Comparison of ENCODE assay signal across 8 mouse cellular contexts in the genomic region with DNA sequence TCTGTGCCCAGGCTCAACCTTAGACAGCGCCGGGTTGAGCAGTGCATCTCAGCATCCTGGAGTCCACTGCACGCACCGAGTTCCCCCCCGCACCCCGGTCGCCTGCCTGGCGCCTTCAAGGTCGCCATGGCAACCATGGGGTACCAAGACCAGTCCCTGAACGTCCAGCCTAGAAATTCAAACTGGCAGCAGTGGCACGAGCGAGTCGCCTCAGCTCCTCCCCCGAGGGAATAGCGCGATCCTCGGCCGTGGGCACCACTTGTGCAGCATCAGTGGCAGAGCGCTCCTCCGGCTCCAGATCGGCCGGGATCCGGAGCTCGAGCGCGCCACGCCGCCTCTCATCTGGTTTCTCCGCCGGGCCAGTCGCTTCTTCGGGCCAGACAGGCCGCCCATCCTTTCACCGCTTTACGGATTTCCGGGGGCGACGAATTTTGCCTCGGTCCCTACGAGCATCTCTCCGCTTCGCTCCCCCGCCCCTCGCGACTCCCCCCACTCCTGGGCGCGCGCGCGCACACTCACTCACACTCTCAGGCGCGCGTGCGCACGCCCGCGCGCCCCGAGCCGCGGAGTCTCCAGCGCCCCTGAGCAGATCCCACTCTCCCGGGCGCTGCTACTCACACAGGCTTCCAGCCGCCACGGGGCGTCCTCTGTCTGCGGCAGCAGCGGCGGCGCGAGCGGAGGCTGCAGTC. TPM values are rescaled to one million over a fixed set of nuclear protein-coding genes. Genes with fewer than 3 reads are reported as not detected.
DNase-seq lines count a peak whose midpoint lies in the region; ATAC-seq and TF ChIP-seq lines count a peak whose summit lies in the region.

A gene (plus strand): TSS at position 542 of the 689 bp plus-strand sequence.

- H3K36me3 ChIP-seq in spleen, adult 2 months (ENCODE audit: control insufficient read depth, insufficient read depth, low read length): no peaks in the 10 kb centered on the region
- no peaks in the 10 kb centered on the region for H3K36me3 ChIP-seq in embryonic facial prominence, embryonic 11.5 days (replicated peaks; ENCODE audit: control insufficient read depth, insufficient read depth, low read depth, low read length)
- H3K36me3 ChIP-seq in heart, adult 2 months (ENCODE audit: control insufficient read depth, insufficient read depth, low read length): no peaks in the 10 kb centered on the region
- no peaks in the 10 kb centered on the region for H3K36me3 ChIP-seq in kidney, postnatal 0 days (ENCODE audit: insufficient read depth, low read length)
- H3K36me3 ChIP-seq in liver, embryonic 11.5 days (ENCODE audit: control insufficient read depth, insufficient read depth, low read length): no peaks in the 10 kb centered on the region
- no peaks in the 10 kb centered on the region for H3K36me3 ChIP-seq in neural tube, embryonic 15.5 days

- H3K9ac ChIP-seq in embryonic facial prominence, embryonic 11.5 days (replicated peaks; ENCODE audit: low read length): peak within 1 kb of the TSS; percentile 67
- H3K9ac ChIP-seq in heart, adult 2 months (ENCODE audit: low read depth, low read length): peak within 1 kb of the TSS; percentile 64
- peak within 1 kb of the TSS; percentile 52 for H3K9ac ChIP-seq in kidney, postnatal 0 days (ENCODE audit: low read depth, low read length)
- 0 out of 2 replicates have a peak within 1 kb of the TSS, but pooled peaks have one; percentile 17 for H3K9ac ChIP-seq in liver, embryonic 11.5 days (ENCODE audit: low read depth, low read length)
- H3K9ac ChIP-seq in neural tube, embryonic 15.5 days (replicated peaks): peak within 1 kb of the TSS; percentile 94

- TF ChIP-seq CTCF in spleen, adult 2 months (IDR thresholded peaks at IDR 0.05; ENCODE audit: extremely low read depth, insufficient read depth, insufficient read length, insufficient replicate concordance): no peak
- TF ChIP-seq CTCF in heart, adult 2 months (IDR thresholded peaks at IDR 0.05): peak; percentile 22
- peak; percentile 38 for TF ChIP-seq CTCF in kidney, postnatal 0 days (IDR thresholded peaks at IDR 0.05; ENCODE audit: low read depth)

- no peak for TF ChIP-seq EP300 in heart, adult 2 months (IDR thresholded peaks at IDR 0.05; ENCODE audit: insufficient read depth, low read depth, low read length)

- H3K4me3 ChIP-seq in spleen, adult 2 months (ENCODE audit: extremely low read depth, insufficient read depth, insufficient read length): peak within 1 kb of the TSS; percentile 18; the same call in 1 of the 2 replicates
- H3K4me3 ChIP-seq in embryonic facial prominence, embryonic 11.5 days (ENCODE audit: low read depth, low read length): peak within 1 kb of the TSS; percentile 76
- H3K4me3 ChIP-seq in heart, adult 2 months: peak within 1 kb of the TSS; percentile 49
- H3K4me3 ChIP-seq in kidney, postnatal 0 days (replicated peaks; ENCODE audit: low read depth, low read length): peak within 1 kb of the TSS; percentile 68
- peak within 1 kb of the TSS; percentile 53 for H3K4me3 ChIP-seq in liver, embryonic 11.5 days (ENCODE audit: low read depth, low read length)
- peak within 1 kb of the TSS; percentile 88 for H3K4me3 ChIP-seq in neural tube, embryonic 15.5 days (replicated peaks)

- H3K79me2 ChIP-seq in heart, adult 2 months (replicated peaks; ENCODE audit: control insufficient read depth, insufficient read depth, low read length): no peaks in the 10 kb centered on the region

- no peak within 1 kb of the TSS for H3K27ac ChIP-seq in spleen, adult 2 months (ENCODE audit: insufficient read depth, low read length)
- peak within 1 kb of the TSS; percentile 66 for H3K27ac ChIP-seq in embryonic facial prominence, embryonic 11.5 days (replicated peaks; ENCODE audit: low read depth, low read length)
- H3K27ac ChIP-seq in heart, adult 2 months: no peak within 1 kb of the TSS
- H3K27ac ChIP-seq in kidney, postnatal 0 days: no peak within 1 kb of the TSS
- no peak within 1 kb of the TSS for H3K27ac ChIP-seq in liver, embryonic 11.5 days (ENCODE audit: low read depth, low read length)
- peak within 1 kb of the TSS; percentile 94 for H3K27ac ChIP-seq in neural tube, embryonic 15.5 days (replicated peaks)

- H3K9me3 ChIP-seq in embryonic facial prominence, embryonic 11.5 days (replicated peaks; ENCODE audit: control insufficient read depth, low read length): no peaks in the 10 kb centered on the region
- H3K9me3 ChIP-seq in kidney, postnatal 0 days (replicated peaks; ENCODE audit: low read length): no peaks in the 10 kb centered on the region
- H3K9me3 ChIP-seq in liver, embryonic 11.5 days (ENCODE audit: control insufficient read depth, low read length): no peaks in the 10 kb centered on the region
- no peaks in the 10 kb centered on the region for H3K9me3 ChIP-seq in neural tube, embryonic 15.5 days (replicated peaks)

- peak; percentile 87 for ATAC-seq in embryonic facial prominence, embryonic 11.5 days (replicated peaks; ENCODE audit: insufficient number of reproducible peaks, low FRiP score, low TSS enrichment, low read depth)
- peak; percentile 71 for ATAC-seq in kidney, postnatal 0 days (replicated peaks; ENCODE audit: low FRiP score, low read depth)
- ATAC-seq in liver, embryonic 11.5 days (replicated peaks; ENCODE audit: low FRiP score): peak; percentile 39
- peak; percentile 92 for ATAC-seq in neural tube, embryonic 15.5 days (ENCODE audit: low FRiP score)

- DNase-seq in spleen, adult 2 months (ENCODE audit: low read depth in 1 of 2, low spot score in 2 of 2): no peak
- no peak for DNase-seq in spleen, postnatal 36 days (ENCODE audit: low spot score in 2 of 2)
- DNase-seq in embryonic facial prominence, embryonic 11.5 days (ENCODE audit: low spot score): peak; percentile 92
- peak; percentile 47 to 58 for DNase-seq in heart, adult 2 months
- DNase-seq in kidney, postnatal 0 days (ENCODE audit: low spot score): peak; percentile 87
- DNase-seq in liver, embryonic 11.5 days (ENCODE audit: low spot score): peak; percentile 67
- DNase-seq in thymus, postnatal 25 days: peak; percentile 14

- peaks cover 9% of the 10 kb centered on the region for H3K4me1 ChIP-seq in spleen, adult 2 months (ENCODE audit: control insufficient read depth, insufficient read depth, insufficient read length)
- no peaks in the 10 kb centered on the region for H3K4me1 ChIP-seq in embryonic facial prominence, embryonic 11.5 days (ENCODE audit: control insufficient read depth, insufficient read depth, low read length)
- H3K4me1 ChIP-seq in heart, adult 2 months (ENCODE audit: control insufficient read depth, insufficient read depth, low read length): no peaks in the 10 kb centered on the region
- H3K4me1 ChIP-seq in kidney, postnatal 0 days (replicated peaks; ENCODE audit: insufficient read depth, low read length): no peaks in the 10 kb centered on the region; the same call in 1 of the 2 replicates
- no peaks in the 10 kb centered on the region for H3K4me1 ChIP-seq in liver, embryonic 11.5 days (replicated peaks; ENCODE audit: control insufficient read depth, insufficient read depth, low read length)
- H3K4me1 ChIP-seq in neural tube, embryonic 15.5 days: peaks cover 40% of the 10 kb centered on the region

- H3K27me3 ChIP-seq in spleen, adult 2 months (ENCODE audit: control insufficient read depth, insufficient read depth, low read length): peaks cover 13% of the 10 kb centered on the region
- no peaks in the 10 kb centered on the region for H3K27me3 ChIP-seq in embryonic facial prominence, embryonic 11.5 days (ENCODE audit: control insufficient read depth, insufficient read depth, low read length)
- H3K27me3 ChIP-seq in heart, adult 2 months (ENCODE audit: control insufficient read depth, insufficient read depth, low read length): peaks cover 13% of the 10 kb centered on the region
- H3K27me3 ChIP-seq in kidney, postnatal 0 days (ENCODE audit: insufficient read depth, low read length): 0 out of 2 replicates have a peak, but pooled peaks cover 7% of the 10 kb centered on the region
- H3K27me3 ChIP-seq in liver, embryonic 11.5 days (replicated peaks; ENCODE audit: control insufficient read depth, insufficient read depth, low read length): peaks cover 42% of the 10 kb centered on the region
- H3K27me3 ChIP-seq in neural tube, embryonic 15.5 days (replicated peaks): no peaks in the 10 kb centered on the region

- TF ChIP-seq POLR2A in spleen, adult 2 months (IDR thresholded peaks at IDR 0.05; ENCODE audit: low read depth, low read length): no peak
- TF ChIP-seq POLR2A in heart, adult 2 months (IDR thresholded peaks at IDR 0.05; ENCODE audit: insufficient read depth, low read depth, low read length): no peak

- intact Hi-C loops in heart, adult 2 months (cut with DNase I): loop anchor here (10.0 kb wide), 1 partner anchor 98 kb away; no protein-coding TSS in a partner anchor

- H3K4me2 ChIP-seq in embryonic facial prominence, embryonic 11.5 days (ENCODE audit: low read depth, low read length): peak within 1 kb of the TSS; percentile 96
- peak within 1 kb of the TSS; percentile 100 for H3K4me2 ChIP-seq in kidney, postnatal 0 days (ENCODE audit: low read length)
- H3K4me2 ChIP-seq in liver, embryonic 11.5 days: peak within 1 kb of the TSS; percentile 76
- H3K4me2 ChIP-seq in neural tube, embryonic 15.5 days: peak within 1 kb of the TSS; percentile 76

- 2% methylated on average over 73 of the region's 73 CpGs for WGBS in spleen, adult 2 months
- WGBS in embryonic facial prominence, embryonic 11.5 days: under 1% methylated on average over 72 of the region's 73 CpGs
- WGBS in heart, adult 2 months: 1% methylated on average over 73 of the region's 73 CpGs
- 0% methylated on average over 69 of the region's 73 CpGs for WGBS in kidney, postnatal 0 days
- 1% methylated on average over 73 of the region's 73 CpGs for WGBS in liver, embryonic 11.5 days
- whole genome bisulfite sequencing in neural tube, embryonic 15.5 days: under 1% methylated on average over 73 of the region's 73 CpGs

RNA-seq across cellular contexts. Expression of the gene that starts here (rescaled TPM):
- 0.06 and 0.21 TPM in 2 replicates for polyA plus RNA-seq in spleen, adult 2 months (2012; rRNA removed)
- 9.6 and 11.5 TPM in 2 replicates for polyA plus RNA-seq in embryonic facial prominence, embryonic 11.5 days (2014; fragmentation: Nextera tagmentation; extraction: Ambion mirVana)
- total RNA-seq in heart, adult 2 months (2021): under 1 TPM; 0.78 to 0.80 TPM
- 0.23 and 0.47 TPM in 2 replicates for polyA plus RNA-seq in heart, adult 2 months (2012; rRNA removed)
- polyA plus RNA-seq in kidney, postnatal 0 days (2015; fragmentation: Nextera tagmentation; extraction: Ambion mirVana): 6.6 and 6.8 TPM in 2 replicates
- 0.92 and 1.7 TPM in 2 replicates for polyA plus RNA-seq in liver, embryonic 11.5 days (2014; fragmentation: Nextera tagmentation; extraction: Ambion mirVana)
- polyA plus RNA-seq in neural tube, embryonic 15.5 days (2015; fragmentation: Nextera tagmentation; extraction: Ambion mirVana): 36.7 and 45.0 TPM in 2 replicates

Comparison
In these comparisons a context has a peak if more than half of its experiments do, and no peak if none do; other contexts are left out.
1. Peak in DNase-seq, H3K4me3 ChIP-seq and H3K9ac ChIP-seq in heart, adult 2 months; RNA of the gene not detected or under 1 TPM.
2. DNase-seq: peak in embryonic facial prominence, embryonic 11.5 days (single experiment), kidney, postnatal 0 days (single experiment), liver, embryonic 11.5 days (single experiment) and thymus, postnatal 25 days (single experiment); none in spleen, adult 2 months (0 of 2) and spleen, postnatal 36 days (0 of 2).
3. H3K27ac ChIP-seq: peak in embryonic facial prominence, embryonic 11.5 days (single experiment) and neural tube, embryonic 15.5 days (single experiment); none in spleen, adult 2 months (single experiment), heart, adult 2 months (single experiment), kidney, postnatal 0 days (single experiment) and liver, embryonic 11.5 days (single experiment).
4. H3K4me3 ChIP-seq: peak in every context shown above with its lines; median percentile 88 in neural tube, embryonic 15.5 days; 76 in embryonic facial prominence, embryonic 11.5 days; 68 in kidney, postnatal 0 days; 53 in liver, embryonic 11.5 days; 49 in heart, adult 2 months; 18 in spleen, adult 2 months.
5. ATAC-seq: peak in every context shown above with its lines; median percentile 92 in neural tube, embryonic 15.5 days; 87 in embryonic facial prominence, embryonic 11.5 days; 71 in kidney, postnatal 0 days; 39 in liver, embryonic 11.5 days.
6. H3K9ac ChIP-seq: peak in every context shown above with its lines; median percentile 94 in neural tube, embryonic 15.5 days; 67 in embryonic facial prominence, embryonic 11.5 days; 64 in heart, adult 2 months; 52 in kidney, postnatal 0 days; 17 in liver, embryonic 11.5 days.
7. Peak in every context shown above with its lines, with median percentiles within 50 percentile points of each other: H3K4me2 ChIP-seq.